Mouse (Mus musculus): Measurements from ENCODE around the gene Ube2l6.
A peak's percentile ranks its signal among the peaks of the same experiment; 100 is the strongest.
"Not testable (repeated sequence)": the region's sequence is repeated elsewhere in the genome, so short reads cannot be mapped to it uniquely, and the experiment has no call there.

The Ube2l6 gene

DNA sequence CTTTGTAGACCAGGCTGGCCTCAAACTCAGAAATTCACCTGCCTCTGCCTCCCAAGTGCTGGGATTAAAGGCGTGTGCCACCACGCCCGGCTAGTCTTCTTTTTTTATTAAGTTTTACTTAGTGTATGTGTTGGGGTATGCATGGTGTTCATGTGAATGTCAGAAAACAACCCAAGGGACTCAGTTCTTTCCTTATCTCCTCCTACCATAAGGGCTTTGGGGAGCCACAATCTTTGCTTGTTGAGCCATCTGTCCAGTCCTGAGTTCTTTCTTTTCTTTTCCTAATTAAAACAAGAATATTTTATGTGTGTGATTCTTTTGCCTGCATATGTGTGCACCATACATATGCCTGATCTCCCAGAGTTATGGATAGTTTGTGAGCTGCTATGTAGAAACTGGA lies 5.5 kb upstream of the Ube2l6 start:
- DNase-seq (ENCODE audit: low spot score in 2 of 2): no peak

GRCm38 (mm10) chr2:84793871-84794270 lies 4.8 kb upstream of the Ube2l6 start:
- no peak for DNase-seq (ENCODE audit: low spot score in 2 of 2)

DNA sequence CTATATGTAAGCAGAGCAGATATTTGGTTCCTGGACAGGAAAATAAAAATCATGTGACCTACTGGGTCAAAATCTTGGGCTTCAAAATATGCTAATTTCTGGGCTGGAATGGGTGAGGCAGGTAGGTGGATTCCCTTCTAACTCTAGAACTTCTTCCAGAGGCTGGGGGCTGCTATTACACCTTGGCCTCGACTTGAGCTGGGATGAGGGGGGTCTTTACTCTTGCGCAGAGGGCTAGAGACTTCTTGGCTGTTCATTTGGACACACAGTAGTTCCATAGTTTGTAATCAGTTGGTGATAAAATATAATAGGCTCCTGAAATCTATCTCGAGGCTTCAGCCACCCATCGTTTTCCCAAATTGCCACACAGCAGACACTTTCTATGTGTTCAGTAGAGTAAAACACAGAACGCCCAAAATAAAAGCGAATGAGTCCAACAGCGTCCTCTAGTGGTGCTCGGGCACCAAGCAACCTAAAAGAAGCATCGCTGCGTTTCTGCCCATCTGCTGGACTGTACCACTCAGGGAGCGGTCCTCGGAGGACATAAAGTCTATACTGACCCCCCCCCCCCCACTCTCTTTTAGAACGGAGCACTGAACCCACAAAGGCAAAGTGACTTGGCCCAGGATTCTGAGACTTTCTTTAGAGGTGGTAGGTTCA lies 665 bp upstream of the Ube2l6 start:
- DNase-seq (ENCODE audit: low spot score in 2 of 2): peak; percentile 63 to 84

GRCm38 (mm10) chr2:84799041-84799561 lies 473 bp downstream of the Ube2l6 start:
- peak; percentile 81 to 87 for DNase-seq (ENCODE audit: low spot score in 2 of 2)

DNA sequence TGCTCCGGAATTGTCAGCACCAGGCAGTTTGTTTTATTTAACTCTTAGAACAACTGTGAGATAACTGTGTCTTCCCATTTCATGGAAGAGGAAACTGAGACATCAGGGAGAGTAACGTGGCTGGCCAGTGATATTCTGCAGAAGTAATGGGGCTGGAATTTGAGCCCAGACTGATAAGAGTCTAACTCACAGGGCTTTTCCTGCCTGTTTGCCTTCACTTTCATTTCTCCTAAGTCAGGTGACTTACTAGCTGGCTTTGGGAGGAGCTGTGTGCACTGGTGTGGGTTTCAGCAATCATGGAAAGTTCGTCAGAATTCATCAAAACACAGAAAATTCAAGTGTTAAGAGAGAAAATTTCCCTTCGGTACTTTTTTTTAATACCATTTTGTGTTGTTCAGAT lies 1.7 kb downstream of the Ube2l6 start:
- DNase-seq (ENCODE audit: low spot score in 2 of 2): peak in 1 of 2 experiments; percentile 31

DNA sequence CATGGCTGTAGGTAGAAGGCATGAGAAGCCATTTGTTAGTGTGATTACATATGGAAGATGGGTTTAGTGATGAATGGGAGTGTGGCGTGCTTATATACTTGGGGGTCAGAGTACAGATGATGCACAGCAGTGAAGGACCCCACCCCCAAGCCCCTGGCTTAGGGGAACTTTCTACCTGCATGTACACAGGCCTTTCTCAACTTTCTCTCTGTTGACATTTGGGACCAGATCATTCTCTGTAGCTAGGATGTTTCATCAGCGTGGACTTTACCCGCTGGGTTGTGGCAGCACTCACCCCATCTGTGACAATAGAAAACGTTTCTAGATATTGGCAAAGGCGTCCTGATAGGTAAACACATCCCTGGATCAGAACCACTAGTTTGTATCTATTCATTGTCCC lies 2.6 kb downstream of the Ube2l6 start:
- not testable (repeated sequence) for DNase-seq (ENCODE audit: low spot score in 2 of 2)

- no peak for DNase-seq (ENCODE audit: low spot score in 2 of 2)
Measured at GRCm38 (mm10) chr2:84803963-84804362, 5.3 kb downstream of the Ube2l6 start.

DNA sequence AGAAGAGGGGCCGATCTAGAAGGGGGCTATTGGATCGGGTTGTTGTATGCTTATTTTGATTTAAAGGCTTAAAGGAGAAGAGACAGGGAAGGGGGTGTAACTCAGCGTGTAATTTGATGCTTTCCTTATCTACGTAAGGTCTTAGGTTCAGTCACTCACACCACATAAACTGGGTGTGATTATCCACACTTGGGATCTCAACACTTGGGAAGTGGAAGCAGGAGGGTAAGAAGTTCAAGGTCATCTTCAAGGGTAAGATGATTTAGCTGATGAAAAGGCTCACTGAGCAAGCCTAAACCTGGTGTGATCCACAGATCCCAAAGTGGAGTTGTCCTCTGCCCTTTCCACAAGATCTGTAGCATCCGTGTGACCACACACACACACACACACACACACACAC lies 7.9 kb downstream of the Ube2l6 start:
- DNase-seq (ENCODE audit: low spot score in 2 of 2): no peak

DNA sequence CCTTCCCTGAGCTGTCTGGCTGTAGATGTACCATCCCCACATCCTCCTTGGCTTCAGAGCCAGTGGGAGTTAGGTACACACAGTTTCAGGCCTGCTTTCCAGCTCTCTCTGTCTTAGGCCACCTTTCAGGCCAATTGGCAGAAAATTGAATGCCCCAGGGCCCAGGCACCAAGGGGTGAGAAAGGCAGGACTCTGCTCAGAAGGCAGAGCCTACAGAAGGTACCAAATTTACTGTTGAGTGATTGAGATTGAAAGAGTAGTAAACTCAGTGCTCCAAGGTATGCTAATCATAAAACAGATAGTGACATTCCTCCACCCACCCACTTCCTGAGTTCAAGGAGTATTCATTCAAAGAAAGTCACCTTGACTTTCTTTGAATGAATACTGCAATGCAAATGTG lies 10.7 kb downstream of the Ube2l6 start:
- DNase-seq (ENCODE audit: low spot score in 2 of 2): no peak

DNA sequence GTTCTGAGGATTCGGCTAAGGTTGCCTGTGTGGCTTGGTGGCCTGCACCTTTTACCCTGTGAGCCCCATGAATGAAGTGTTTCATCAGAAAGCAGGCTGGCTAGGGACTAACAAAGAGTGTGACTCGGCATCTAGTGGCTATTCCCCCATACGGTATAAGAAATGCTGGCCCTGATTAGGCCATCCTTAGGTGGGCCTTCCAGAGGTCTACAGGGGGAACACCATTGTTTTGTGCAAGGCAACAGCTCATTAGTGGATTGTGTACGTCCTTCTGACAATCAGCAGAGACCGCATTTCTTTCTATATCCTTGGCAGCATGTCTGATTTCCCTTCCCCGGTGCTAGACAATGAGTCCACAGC lies 11.9 kb downstream of the Ube2l6 start:
- no peak for DNase-seq (ENCODE audit: low spot score in 2 of 2)

- DNase-seq (ENCODE audit: low spot score in 2 of 2): peak; percentile 78 to 90
Measured at GRCm38 (mm10) chr2:84810886-84811577, 12.4 kb downstream of the Ube2l6 start.

DNA sequence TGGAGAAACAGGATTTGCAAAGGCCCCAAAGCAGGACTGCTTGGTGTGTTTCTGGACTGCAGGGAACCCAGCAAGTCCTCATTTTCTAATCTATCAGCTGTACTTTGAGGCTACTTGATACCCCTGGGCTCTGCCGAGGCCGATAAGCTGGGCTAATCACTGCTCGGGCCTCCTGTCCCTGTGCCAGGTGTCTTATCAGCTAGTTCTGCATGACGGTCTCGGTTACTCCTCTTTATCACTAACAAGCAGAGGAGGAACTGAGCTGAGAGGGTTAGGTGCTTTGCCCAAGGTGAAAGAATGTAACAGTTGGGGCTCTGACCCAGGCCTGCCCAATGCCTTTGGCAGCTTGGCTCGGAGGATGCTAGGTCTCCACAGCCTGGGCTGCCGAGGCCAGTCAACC lies 13.3 kb downstream of the Ube2l6 start:
- peak in 1 of 2 experiments; percentile 28 for DNase-seq (ENCODE audit: low spot score in 2 of 2)

DNA sequence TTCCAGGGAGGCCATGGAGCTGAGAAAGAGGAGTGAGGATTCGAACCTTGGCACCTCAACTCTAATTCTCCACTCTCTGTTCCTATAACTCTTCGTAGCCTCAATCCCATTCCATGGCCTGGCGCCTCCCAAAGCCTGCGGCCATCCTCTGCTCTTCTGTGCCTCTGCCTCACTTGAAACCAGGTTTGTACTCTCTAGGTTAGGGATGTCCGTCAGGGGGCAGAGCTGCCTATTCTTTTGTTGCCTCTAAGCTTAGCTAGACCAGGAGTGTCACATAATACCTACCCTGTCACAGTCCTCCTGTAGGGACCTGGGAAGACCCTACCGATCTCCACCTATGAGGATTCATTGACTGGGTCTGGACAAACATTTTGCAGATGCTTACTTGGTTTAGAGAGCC lies 14.0 kb downstream of the Ube2l6 start:
- DNase-seq (ENCODE audit: low spot score in 2 of 2): no peak

GRCm38 (mm10) chr2:84819861-84820260 lies 21.2 kb downstream of the Ube2l6 start:
- DNase-seq (ENCODE audit: low spot score in 2 of 2): peak; percentile 51 to 61

DNA sequence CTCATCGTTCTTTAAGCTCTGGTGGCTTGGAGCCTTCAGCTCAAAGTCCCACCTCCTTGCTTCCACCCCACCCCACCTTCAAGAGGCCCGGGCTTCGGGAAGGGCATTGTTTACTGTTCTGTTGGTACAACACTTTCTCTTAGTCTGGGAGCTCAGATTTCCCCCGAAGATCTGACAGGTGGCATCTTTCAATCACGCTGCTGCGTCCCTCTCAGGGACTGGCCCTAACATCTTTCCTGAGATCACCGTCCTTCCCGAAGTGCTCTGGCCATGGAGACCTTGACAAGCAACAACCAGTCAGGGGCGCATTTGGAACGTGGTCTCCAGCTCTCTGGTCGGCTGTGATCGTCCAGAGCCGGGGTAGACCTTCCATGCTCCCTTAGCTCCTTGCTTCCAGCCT lies 23.9 kb downstream of the Ube2l6 start, which contains the start of gene Smtnl1:
Gene Smtnl1 (minus strand): TSS at position 101 of the 400 bp plus-strand sequence.
- no peak for DNase-seq (ENCODE audit: low spot score in 2 of 2)

- DNase-seq (ENCODE audit: low spot score in 2 of 2): no peak
Measured at GRCm38 (mm10) chr2:84823237-84823636, 24.6 kb downstream of the Ube2l6 start.

GRCm38 (mm10) chr2:84826488-84827282 lies 28.1 kb downstream of the Ube2l6 start, which contains the start of gene Timm10:
TSS of gene Timm10 (plus strand) at chr2:84826997.
- DNase-seq (ENCODE audit: low spot score in 2 of 2): peak; percentile 93 to 94

- no peak for DNase-seq (ENCODE audit: low spot score in 2 of 2)
Measured at GRCm38 (mm10) chr2:84827283-84827920, 28.8 kb downstream of the Ube2l6 start.

DNA sequence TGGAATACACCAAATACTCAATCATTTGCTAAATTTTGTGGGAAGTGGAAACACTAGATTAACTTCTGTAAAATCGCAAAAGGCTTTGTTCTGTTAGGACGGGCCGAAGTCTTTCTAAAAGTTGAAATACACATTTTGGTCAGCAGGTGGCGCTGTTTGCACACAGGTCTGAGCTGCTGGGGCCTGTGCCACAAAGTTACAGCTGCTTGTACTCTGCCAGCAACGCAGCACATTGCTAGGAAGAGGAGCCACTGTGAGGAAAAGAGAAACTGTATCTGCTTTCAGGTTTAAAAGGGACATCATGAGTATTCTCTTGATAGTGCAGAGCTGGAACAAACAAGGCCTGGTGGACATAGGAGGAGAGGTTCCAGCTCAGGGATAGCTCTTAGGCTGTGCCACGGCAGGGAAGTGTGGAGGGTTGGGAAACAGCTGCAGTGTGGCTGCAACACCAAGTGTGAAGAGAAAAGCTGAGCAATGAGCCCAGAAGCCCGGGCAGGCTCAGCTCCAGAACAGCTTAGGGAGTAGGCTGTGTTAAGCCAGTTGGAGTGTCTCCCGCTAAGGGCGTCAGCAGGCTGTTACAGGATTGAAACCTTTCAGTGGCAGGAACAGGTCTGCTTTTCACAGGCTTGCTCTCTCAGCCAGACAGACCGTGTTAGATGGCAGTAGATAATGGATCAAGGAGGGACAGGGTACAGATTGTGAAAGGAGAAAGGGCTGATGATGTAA lies 33.2 kb downstream of the Ube2l6 start:
- peak; percentile 79 to 91 for DNase-seq (ENCODE audit: low spot score in 2 of 2)

- DNase-seq (ENCODE audit: low spot score in 2 of 2): no peak
Measured at GRCm38 (mm10) chr2:84837107-84837506, 38.5 kb downstream of the Ube2l6 start.
